Mouse (Mus musculus): ENCODE measurements at regions not wholly inside any gene's neighbourhood (a gene's known extent, or its start where the extent isn't known, plus 50 kb on each side); places are given as distances from the start of the nearest gene placed in this dataset.
A peak's percentile ranks its signal among the peaks of the same experiment; 100 is the strongest.

DNA sequence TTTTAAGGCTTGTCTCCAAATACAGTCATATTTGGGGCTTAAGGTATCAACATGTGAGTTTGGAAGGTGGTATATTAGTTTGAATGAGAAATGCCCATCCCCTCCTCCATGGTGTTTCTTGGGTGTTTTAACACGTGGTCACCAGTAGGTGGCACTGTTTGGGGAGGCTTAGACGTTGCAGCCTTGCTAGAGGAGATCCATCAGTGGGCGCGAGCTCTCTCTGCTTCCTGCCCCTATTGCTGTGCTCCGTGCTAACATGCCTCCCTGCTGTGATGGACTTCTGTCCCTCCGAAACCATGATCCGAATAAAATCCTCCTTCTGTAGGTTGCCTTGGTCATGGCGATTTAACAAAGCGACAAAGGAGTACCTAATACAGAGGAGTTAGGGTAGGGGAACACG lies 183.3 kb downstream of the Barhl2 start:
- no peak overlapping the region for H3K27ac ChIP-seq (ENCODE audit: insufficient read depth, low read length)
- H3K9me3 ChIP-seq (replicated peaks; ENCODE audit: control insufficient read depth, insufficient read depth, low read length, poor library complexity, severe bottlenecking): 0 out of 2 replicates have a peak, but pooled peaks cover under 1% of the 10 kb centered on the region
- no peaks in the 10 kb centered on the region for H3K36me3 ChIP-seq (ENCODE audit: control insufficient read depth, insufficient read depth, low read length, poor library complexity, severe bottlenecking)
- no peaks in the 10 kb centered on the region for H3K27me3 ChIP-seq (ENCODE audit: control insufficient read depth, insufficient read depth, low read length, poor library complexity, severe bottlenecking)
- H3K4me3 ChIP-seq (ENCODE audit: low read depth, low read length): peak overlapping the region; percentile 55; the same call in 1 of the 2 replicates
- H3K9ac ChIP-seq (ENCODE audit: low read depth, poor library complexity, severe bottlenecking): no peak overlapping the region
- H3K4me1 ChIP-seq (ENCODE audit: control insufficient read depth, insufficient read depth, low read length): no peaks in the 10 kb centered on the region
- TF ChIP-seq EP300 (IDR thresholded peaks at IDR 0.05; ENCODE audit: insufficient read depth, low read depth, low read length): no peak
- peak; percentile 84 for TF ChIP-seq CTCF (IDR thresholded peaks at IDR 0.05; ENCODE audit: low read depth, low read length)
- TF ChIP-seq POLR2A (IDR thresholded peaks at IDR 0.05; ENCODE audit: insufficient read depth, low read length): no peak

DNA sequence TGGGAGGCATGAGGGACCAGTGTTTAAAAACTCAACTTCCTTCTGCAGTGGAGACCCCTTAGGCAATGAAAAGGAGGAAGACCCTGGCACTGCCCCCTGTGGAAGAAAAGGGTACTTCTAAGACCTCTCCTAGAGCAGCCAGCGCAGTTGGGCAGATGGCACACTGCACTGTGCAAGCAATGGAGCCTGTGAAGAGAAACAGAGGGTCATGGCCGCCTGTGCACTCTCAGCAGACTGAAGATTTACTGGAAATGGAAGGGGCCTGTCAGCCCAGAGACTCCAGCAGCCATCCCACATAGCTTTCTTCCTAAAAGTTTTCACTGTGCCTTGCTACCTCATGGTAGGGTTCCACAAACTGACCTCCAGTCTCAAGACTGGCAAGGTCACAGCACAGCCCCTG lies 193.4 kb downstream of the Barhl2 start:
- Histone ChIP-seq H3K9me3 (replicated peaks; ENCODE audit: control insufficient read depth, insufficient read depth, low read length, poor library complexity, severe bottlenecking) (no peaks in the 10 kb centered on the region), H3K27me3 (ENCODE audit: control insufficient read depth, insufficient read depth, low read length, poor library complexity, severe bottlenecking) (no peaks in the 10 kb centered on the region), H3K4me3 (ENCODE audit: low read depth, low read length) (no peak overlapping the region), H3K4me1 (ENCODE audit: control insufficient read depth, insufficient read depth, low read length) (no peaks in the 10 kb centered on the region), H3K27ac (ENCODE audit: insufficient read depth, low read length) (no peak overlapping the region), H3K9ac (ENCODE audit: low read depth, poor library complexity, severe bottlenecking) (no peak overlapping the region), H3K36me3 (ENCODE audit: control insufficient read depth, insufficient read depth, low read length, poor library complexity, severe bottlenecking) (no peaks in the 10 kb centered on the region)
- TF ChIP-seq POLR2A (IDR thresholded peaks at IDR 0.05; ENCODE audit: insufficient read depth, low read length): no peak
- no peak for TF ChIP-seq EP300 (IDR thresholded peaks at IDR 0.05; ENCODE audit: insufficient read depth, low read depth, low read length)
- TF ChIP-seq CTCF (IDR thresholded peaks at IDR 0.05; ENCODE audit: low read depth, low read length): no peak

DNA sequence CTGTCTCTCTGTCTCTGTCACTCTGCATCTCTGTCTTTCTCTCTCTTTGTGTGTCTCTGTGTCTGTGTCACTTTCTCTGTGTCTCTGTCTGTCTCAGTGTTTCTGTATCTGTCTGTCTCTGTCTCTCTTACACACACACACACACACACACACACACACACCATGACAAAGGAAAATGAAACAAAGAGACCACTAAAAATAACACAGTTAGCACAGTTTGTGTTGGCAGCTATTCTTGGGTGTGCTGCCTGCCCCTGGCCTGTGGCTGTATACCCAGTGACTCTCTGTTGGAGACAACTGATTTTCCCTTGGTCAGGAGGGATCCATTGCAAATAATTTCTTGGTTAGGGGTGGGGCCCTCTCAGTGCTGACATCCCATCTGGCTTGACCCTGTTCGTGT lies 200.8 kb downstream of the Barhl2 start:
- TF ChIP-seq CTCF (IDR thresholded peaks at IDR 0.05; ENCODE audit: low read depth, low read length): no peak
- no peak for TF ChIP-seq EP300 (IDR thresholded peaks at IDR 0.05; ENCODE audit: insufficient read depth, low read depth, low read length)
- no peak for TF ChIP-seq POLR2A (IDR thresholded peaks at IDR 0.05; ENCODE audit: insufficient read depth, low read length)
- no peaks in the 10 kb centered on the region for H3K36me3 ChIP-seq (ENCODE audit: control insufficient read depth, insufficient read depth, low read length, poor library complexity, severe bottlenecking)
- no peaks in the 10 kb centered on the region for H3K4me1 ChIP-seq (ENCODE audit: control insufficient read depth, insufficient read depth, low read length)
- H3K27me3 ChIP-seq (ENCODE audit: control insufficient read depth, insufficient read depth, low read length, poor library complexity, severe bottlenecking): no peaks in the 10 kb centered on the region
- H3K4me3 ChIP-seq (ENCODE audit: low read depth, low read length): no peak overlapping the region
- H3K9me3 ChIP-seq (replicated peaks; ENCODE audit: control insufficient read depth, insufficient read depth, low read length, poor library complexity, severe bottlenecking): no peaks in the 10 kb centered on the region
- no peak overlapping the region for H3K9ac ChIP-seq (ENCODE audit: low read depth, poor library complexity, severe bottlenecking)
- H3K27ac ChIP-seq (ENCODE audit: insufficient read depth, low read length): no peak overlapping the region

DNA sequence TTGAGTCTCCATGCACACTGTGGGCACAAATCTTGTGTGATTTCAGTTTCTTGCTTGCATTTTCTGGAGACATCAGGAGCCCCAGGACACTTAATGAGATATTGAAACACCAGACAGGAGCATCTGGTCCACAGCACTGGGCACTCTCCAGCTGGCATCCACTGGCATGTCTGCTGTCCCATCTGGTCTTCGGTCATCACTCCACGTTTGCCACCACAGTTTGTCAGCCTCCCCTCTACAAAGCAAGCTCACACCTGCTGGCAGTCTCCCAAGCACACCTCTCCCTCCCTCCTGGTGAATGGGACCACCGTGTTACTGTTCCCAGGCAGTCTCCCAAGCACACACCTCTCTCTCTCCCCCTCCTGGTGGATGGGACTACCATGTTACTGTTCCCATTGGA lies 228.8 kb downstream of the Barhl2 start:
- H3K4me1 ChIP-seq (ENCODE audit: control insufficient read depth, insufficient read depth, low read length): no peaks in the 10 kb centered on the region
- H3K27me3 ChIP-seq (ENCODE audit: control insufficient read depth, insufficient read depth, low read length, poor library complexity, severe bottlenecking): no peaks in the 10 kb centered on the region
- H3K27ac ChIP-seq (ENCODE audit: insufficient read depth, low read length): no peak overlapping the region
- no peaks in the 10 kb centered on the region for H3K36me3 ChIP-seq (ENCODE audit: control insufficient read depth, insufficient read depth, low read length, poor library complexity, severe bottlenecking)
- no peak for TF ChIP-seq CTCF (IDR thresholded peaks at IDR 0.05; ENCODE audit: low read depth, low read length)
- H3K9ac ChIP-seq (ENCODE audit: low read depth, poor library complexity, severe bottlenecking): no peak overlapping the region
- no peak overlapping the region for H3K4me3 ChIP-seq (ENCODE audit: low read depth, low read length)
- H3K9me3 ChIP-seq (replicated peaks; ENCODE audit: control insufficient read depth, insufficient read depth, low read length, poor library complexity, severe bottlenecking): no peaks in the 10 kb centered on the region

- no peak overlapping the region for H3K9ac ChIP-seq (ENCODE audit: low read depth, poor library complexity, severe bottlenecking)
- no peaks in the 10 kb centered on the region for H3K4me1 ChIP-seq (ENCODE audit: control insufficient read depth, insufficient read depth, low read length)
- no peaks in the 10 kb centered on the region for H3K9me3 ChIP-seq (replicated peaks; ENCODE audit: control insufficient read depth, insufficient read depth, low read length, poor library complexity, severe bottlenecking)
- no peak overlapping the region for H3K4me3 ChIP-seq (ENCODE audit: low read depth, low read length)
- no peaks in the 10 kb centered on the region for H3K36me3 ChIP-seq (ENCODE audit: control insufficient read depth, insufficient read depth, low read length, poor library complexity, severe bottlenecking)
- TF ChIP-seq EP300 (IDR thresholded peaks at IDR 0.05; ENCODE audit: insufficient read depth, low read depth, low read length) (no peak), CTCF (IDR thresholded peaks at IDR 0.05; ENCODE audit: low read depth, low read length) (no peak), POLR2A (IDR thresholded peaks at IDR 0.05; ENCODE audit: insufficient read depth, low read length) (no peak)
- H3K27ac ChIP-seq (ENCODE audit: insufficient read depth, low read length): no peak overlapping the region
- no peaks in the 10 kb centered on the region for H3K27me3 ChIP-seq (ENCODE audit: control insufficient read depth, insufficient read depth, low read length, poor library complexity, severe bottlenecking)
These were observed 233.8 kb downstream of the Barhl2 start for GRCm38 (mm10) chr5:106224141-106224540.

DNA sequence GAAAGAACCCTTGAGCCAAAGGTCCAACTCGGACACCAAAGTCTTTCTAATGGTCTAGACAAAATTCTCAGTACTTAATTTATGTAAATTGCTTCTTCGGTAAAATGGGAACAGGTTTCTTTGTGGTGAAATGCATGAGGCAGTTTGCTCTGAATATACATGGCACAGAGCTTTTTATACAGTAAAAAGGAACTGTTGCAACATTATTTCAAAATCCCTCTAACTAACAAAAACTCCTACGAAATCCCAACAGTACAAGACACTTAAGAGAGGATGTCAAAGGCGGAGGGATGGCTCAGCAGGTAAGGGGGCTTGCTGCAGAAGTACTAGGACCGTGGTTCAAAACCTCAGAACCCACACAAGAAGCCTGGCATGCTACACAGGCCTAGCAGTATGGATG lies 248.4 kb downstream of the Barhl2 start:
- H3K36me3 ChIP-seq (ENCODE audit: control insufficient read depth, insufficient read depth, low read length, poor library complexity, severe bottlenecking): no peaks in the 10 kb centered on the region
- TF ChIP-seq CTCF (IDR thresholded peaks at IDR 0.05; ENCODE audit: low read depth, low read length): no peak
- TF ChIP-seq POLR2A (IDR thresholded peaks at IDR 0.05; ENCODE audit: insufficient read depth, low read length): no peak
- TF ChIP-seq EP300 (IDR thresholded peaks at IDR 0.05; ENCODE audit: insufficient read depth, low read depth, low read length): no peak

More for the DNA sequence above, 248.4 kb downstream of the Barhl2 start:
- H3K9ac ChIP-seq (ENCODE audit: low read depth, poor library complexity, severe bottlenecking): no peak overlapping the region
- H3K9me3 ChIP-seq (replicated peaks; ENCODE audit: control insufficient read depth, insufficient read depth, low read length, poor library complexity, severe bottlenecking): no peaks in the 10 kb centered on the region
- no peak overlapping the region for H3K27ac ChIP-seq (ENCODE audit: insufficient read depth, low read length)
- H3K27me3 ChIP-seq (ENCODE audit: control insufficient read depth, insufficient read depth, low read length, poor library complexity, severe bottlenecking): no peaks in the 10 kb centered on the region
- H3K4me1 ChIP-seq (ENCODE audit: control insufficient read depth, insufficient read depth, low read length): no peaks in the 10 kb centered on the region
- no peak overlapping the region for H3K4me3 ChIP-seq (ENCODE audit: low read depth, low read length)
